Mouse (Mus musculus) ES-E14 (cell line): ENCODE measurements around the gene Slc22a18. TPM values are rescaled to one million over a fixed set of nuclear protein-coding genes. Genes with fewer than 3 reads are reported as not detected.

Experiments
- DNase-seq: peaks from one replicate; pipeline ENCODE4 v3.0.0-alpha.2; 2013; ENCODE audit warnings: low read depth, low spot score
- H3K27ac ChIP-seq: 2 replicates; pipeline ENCODE4 v1.5.1; 2012; ENCODE audit warnings: low read depth, mild to moderate bottlenecking, low read length, moderate library complexity, mixed read lengths; ENCODE audit not compliant: poor library complexity, insufficient read depth, severe bottlenecking
- H3K36me3 ChIP-seq: 2 replicates; pipeline ENCODE4 v1.6.1; 2012; ENCODE audit warnings: mild to moderate bottlenecking, low read length, moderate library complexity, mixed read lengths; ENCODE audit not compliant: control insufficient read depth, poor library complexity, insufficient read depth, severe bottlenecking
- H3K4me1 ChIP-seq, 2 experiments: fragments of 150-350 bp in 1 of 2; sonication (generic) in 1 of 2; 2 replicates each; pipeline ENCODE4 v1.6.1; 2012; ENCODE audit warnings: low read length in 2 of 2, mild to moderate bottlenecking in 1 of 2, mixed read lengths in 1 of 2; ENCODE audit not compliant: control insufficient read depth in 2 of 2, insufficient read depth in 2 of 2, poor library complexity in 1 of 2
- H3K4me3 ChIP-seq, 2 experiments: fragments of 150-350 bp in 1 of 2; sonication (generic) in 1 of 2; 2 replicates each; pipeline ENCODE4 v1.5.1; 2012; ENCODE audit warnings: low read length in 2 of 2, low read depth in 1 of 2, mild to moderate bottlenecking in 1 of 2, mixed read lengths in 1 of 2; ENCODE audit not compliant: insufficient read depth in 1 of 2, poor library complexity in 1 of 2, severe bottlenecking in 1 of 2
- H3K9ac ChIP-seq: 2 replicates; pipeline ENCODE4 v1.6.1; 2012; ENCODE audit warnings: low read depth, mild to moderate bottlenecking, low read length, mixed read lengths; ENCODE audit not compliant: poor library complexity, insufficient read depth, severe bottlenecking
- H3K9me3 ChIP-seq: fragments of 150-350 bp; sonication (generic); 2 replicates; pipeline ENCODE4 v1.6.1; 2012; ENCODE audit warnings: low read depth, mild to moderate bottlenecking, low read length; ENCODE audit not compliant: control insufficient read depth, insufficient read depth
- CHD2 ChIP-seq: IDR thresholded peaks from 2 replicates; pipeline ENCODE4 v1.6.1; 2014; ENCODE audit warnings: mild to moderate bottlenecking, low read depth, low read length, inconsistent platforms
- HCFC1 ChIP-seq: IDR thresholded peaks from 2 replicates; pipeline ENCODE4 v1.6.1; 2012; ENCODE audit warnings: low read length, inconsistent platforms, borderline replicate concordance; ENCODE audit not compliant: insufficient read depth
- MAFK ChIP-seq: IDR thresholded peaks from 2 replicates; pipeline ENCODE4 v1.6.1; 2014; ENCODE audit warnings: mild to moderate bottlenecking, low read depth, low read length, inconsistent platforms; ENCODE audit not compliant: insufficient read depth
- ZC3H11A ChIP-seq: IDR thresholded peaks from 2 replicates; pipeline ENCODE4 v1.6.1; 2012; ENCODE audit warnings: low read depth, mild to moderate bottlenecking, inconsistent platforms, low read length, borderline replicate concordance
- ZNF384 ChIP-seq: IDR thresholded peaks from 2 replicates; pipeline ENCODE4 v1.6.1; 2012; ENCODE audit warnings: low read depth, low read length, inconsistent platforms
- in situ Hi-C, 2 experiments: fragments of 600-800 bp; cut with MboI; formaldehyde crosslinking; loops; one replicate each; pipeline ENCODE4 v1.15.1; 2025; ENCODE audit warnings: low sequenced_read_pairs in 2 of 2, inconsistent platforms in 1 of 2; ENCODE audit not compliant: unreplicated experiment in 2 of 2
- total RNA-seq: library from RNA; depleted of rRNA; stranded (reverse); fragments of 300-350 nt; gene quantifications from 2 replicates; pipeline ENCODE4 v1.2.3, GENCODE M21; 2012

Gene Slc22a18
- total RNA-seq, 1 experiment, result 1.5 TPM

DNA sequence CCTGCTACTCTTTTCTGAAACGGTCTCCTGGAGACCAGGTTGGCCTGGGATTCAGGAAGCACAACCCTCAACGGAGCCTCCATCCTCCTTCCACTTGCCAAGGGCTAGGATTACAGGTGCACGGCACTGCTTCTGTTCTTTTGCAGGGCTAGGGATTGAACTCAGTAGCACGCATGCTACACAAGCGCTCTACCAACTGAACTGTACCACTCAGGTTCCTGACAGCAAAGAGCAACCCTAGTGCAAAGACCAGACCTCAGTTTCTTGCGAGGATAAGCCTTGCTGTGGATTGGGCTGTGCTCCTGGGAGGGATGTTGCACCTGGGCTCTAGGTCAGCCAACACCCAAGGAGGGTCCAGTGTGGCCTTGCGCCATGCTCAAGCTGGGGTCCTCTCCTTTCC, 32.7 kb downstream of the Slc22a18 start:
- Histone ChIP-seq H3K4me3 (peak overlapping the region in 1 of 2 experiments; percentile 9; a peak in 1 of 4 replicates), H3K27ac (no peak overlapping the region), H3K9me3 (no peaks in the 10 kb centered on the region), H3K4me1 (peaks cover 2 to 17% of the 10 kb centered on the region in 2 experiments; a peak in 2 of 4 replicates), H3K9ac (no peak overlapping the region), H3K36me3 (no peaks in the 10 kb centered on the region)
- no peak for DNase-seq
- TF ChIP-seq MAFK (no peak), ZC3H11A (no peak), HCFC1 (no peak), ZNF384 (no peak), CHD2 (no peak)
- in situ Hi-C loops, result no loop called here

- H3K4me3 ChIP-seq, result peak overlapping the region in 1 of 2 experiments; percentile 9; a peak in 1 of 4 replicates
- no peaks in the 10 kb centered on the region for H3K36me3 ChIP-seq
- no peak overlapping the region for H3K9ac ChIP-seq
- peaks cover 2 to 17% of the 10 kb centered on the region in 2 experiments; a peak in 2 of 4 replicates for H3K4me1 ChIP-seq
- no peak overlapping the region for H3K27ac ChIP-seq
- H3K9me3 ChIP-seq, result no peaks in the 10 kb centered on the region
- TF ChIP-seq HCFC1 (no peak), ZNF384 (0 out of 2 replicates have a peak, but pooled peaks have one; percentile 18), ZC3H11A (peak; percentile 79)
- peak; percentile 64 for DNase-seq
- in situ Hi-C loops, result no loop called here
Measured at GRCm38 (mm10) chr7:143506675-143507074, 33.1 kb downstream of the Slc22a18 start.

- Histone ChIP-seq H3K36me3 (peaks cover 10% of the 10 kb centered on the region), H3K9me3 (no peaks in the 10 kb centered on the region), H3K4me1 (peaks cover 0 to 12% of the 10 kb centered on the region in 2 experiments; a peak in 2 of 4 replicates), H3K9ac (no peak overlapping the region), H3K4me3 (no peak overlapping the region), H3K27ac (no peak overlapping the region)
- DNase-seq, result no peak
- in situ Hi-C loops, result no loop called here
- TF ChIP-seq ZC3H11A (no peak), HCFC1 (no peak)
Measured at GRCm38 (mm10) chr7:143509566-143509965, 36.0 kb downstream of the Slc22a18 start.

DNA sequence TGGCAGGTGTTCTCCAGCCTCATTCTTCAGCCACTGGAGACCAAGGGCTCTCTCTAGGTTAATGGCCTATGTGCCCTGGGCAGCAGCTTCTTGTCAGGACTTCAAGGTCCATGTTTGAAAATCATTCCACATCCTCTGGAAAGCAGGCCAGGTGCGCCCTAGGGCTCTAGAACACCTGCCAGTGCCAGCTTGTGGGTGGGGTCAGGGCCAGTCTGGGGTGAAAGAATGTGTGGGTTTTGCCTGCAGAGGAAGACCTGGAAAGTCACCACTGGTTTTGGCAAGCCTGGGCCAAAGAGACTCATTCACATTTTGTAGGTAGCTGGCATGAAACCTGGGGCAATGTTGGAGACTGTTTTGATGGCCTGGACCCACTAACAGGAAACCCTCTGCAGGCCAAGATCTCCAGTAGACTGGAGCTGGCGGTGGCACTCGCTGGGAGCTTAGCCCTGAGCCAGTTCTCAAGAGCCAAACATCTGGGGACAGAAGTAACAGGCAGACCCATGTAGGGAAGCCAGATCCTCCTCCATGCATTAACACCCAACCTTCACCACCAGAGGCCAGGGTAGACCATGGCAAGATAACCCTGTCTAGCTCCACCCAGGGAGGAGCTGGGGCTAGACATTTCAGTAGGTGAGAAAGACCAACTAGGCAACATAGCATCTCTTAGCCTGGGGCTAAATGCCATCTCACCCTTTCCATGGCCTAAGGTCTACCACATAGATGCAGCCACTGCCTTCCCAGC, 37.2 kb downstream of the Slc22a18 start:
- in situ Hi-C loops, result no loop called here
- TF ChIP-seq ZC3H11A (no peak), MAFK (no peak), HCFC1 (no peak), ZNF384 (no peak), CHD2 (no peak)
- H3K36me3 ChIP-seq, result peaks cover 13% of the 10 kb centered on the region
- H3K9ac ChIP-seq, result no peak overlapping the region
- no peak overlapping the region for H3K4me3 ChIP-seq
- peaks cover 0 to 5% of the 10 kb centered on the region in 2 experiments; a peak in 1 of 4 replicates for H3K4me1 ChIP-seq
- no peak for DNase-seq
- no peak overlapping the region for H3K27ac ChIP-seq
- no peaks in the 10 kb centered on the region for H3K9me3 ChIP-seq

DNA sequence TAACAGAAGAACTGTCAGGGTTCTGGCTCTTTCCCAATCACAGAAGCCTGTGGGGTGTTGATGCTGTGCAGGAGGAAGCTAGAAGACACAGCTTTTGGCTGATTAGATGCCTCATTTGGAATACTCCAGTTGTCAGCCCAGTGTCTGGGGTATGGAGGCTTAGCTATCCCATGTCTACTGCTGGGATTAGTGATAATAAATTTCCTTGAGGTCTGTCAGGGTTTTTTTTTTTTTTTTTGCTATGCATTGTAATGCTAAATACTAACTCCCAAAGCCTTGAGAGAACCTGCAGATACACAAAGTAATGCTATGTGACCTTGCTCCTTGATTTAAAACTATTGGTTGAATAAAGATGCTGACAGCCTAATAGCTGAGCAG, 37.8 kb downstream of the Slc22a18 start:
- peaks cover 13% of the 10 kb centered on the region for H3K36me3 ChIP-seq
- H3K27ac ChIP-seq, result no peak overlapping the region
- H3K9ac ChIP-seq, result no peak overlapping the region
- peaks cover 0 to 2% of the 10 kb centered on the region in 2 experiments; a peak in 1 of 4 replicates for H3K4me1 ChIP-seq
- TF ChIP-seq CHD2 (no peak), ZNF384 (peak; percentile 72)
- H3K9me3 ChIP-seq, result no peaks in the 10 kb centered on the region
- in situ Hi-C loops, result no loop called here
- no peak overlapping the region for H3K4me3 ChIP-seq
- no peak for DNase-seq
